Mouse (Mus musculus) ES-E14 (cell line): ENCODE results near the gene Pgc. TPM values are rescaled to one million over a fixed set of nuclear protein-coding genes. Genes with fewer than 3 reads are reported as not detected.

Experiments used
- DNase-seq: peaks from one replicate; pipeline ENCODE4 v3.0.0-alpha.2; 2013; ENCODE audit warnings: low read depth, low spot score
- H3K27ac ChIP-seq: 2 replicates; pipeline ENCODE4 v1.5.1; 2012; ENCODE audit warnings: low read depth, mild to moderate bottlenecking, low read length, moderate library complexity, mixed read lengths; ENCODE audit not compliant: poor library complexity, insufficient read depth, severe bottlenecking
- H3K36me3 ChIP-seq: 2 replicates; pipeline ENCODE4 v1.6.1; 2012; ENCODE audit warnings: mild to moderate bottlenecking, low read length, moderate library complexity, mixed read lengths; ENCODE audit not compliant: control insufficient read depth, poor library complexity, insufficient read depth, severe bottlenecking
- H3K4me1 ChIP-seq, 2 experiments: fragments of 150-350 bp in 1 of 2; sonication (generic) in 1 of 2; 2 replicates each; pipeline ENCODE4 v1.6.1; 2012; ENCODE audit warnings: low read length in 2 of 2, mild to moderate bottlenecking in 1 of 2, mixed read lengths in 1 of 2; ENCODE audit not compliant: control insufficient read depth in 2 of 2, insufficient read depth in 2 of 2, poor library complexity in 1 of 2
- H3K4me3 ChIP-seq, 2 experiments: fragments of 150-350 bp in 1 of 2; sonication (generic) in 1 of 2; 2 replicates each; pipeline ENCODE4 v1.5.1; 2012; ENCODE audit warnings: low read length in 2 of 2, low read depth in 1 of 2, mild to moderate bottlenecking in 1 of 2, mixed read lengths in 1 of 2; ENCODE audit not compliant: insufficient read depth in 1 of 2, poor library complexity in 1 of 2, severe bottlenecking in 1 of 2
- H3K9ac ChIP-seq: 2 replicates; pipeline ENCODE4 v1.6.1; 2012; ENCODE audit warnings: low read depth, mild to moderate bottlenecking, low read length, mixed read lengths; ENCODE audit not compliant: poor library complexity, insufficient read depth, severe bottlenecking
- H3K9me3 ChIP-seq: fragments of 150-350 bp; sonication (generic); 2 replicates; pipeline ENCODE4 v1.6.1; 2012; ENCODE audit warnings: low read depth, mild to moderate bottlenecking, low read length; ENCODE audit not compliant: control insufficient read depth, insufficient read depth
- CHD2 ChIP-seq: IDR thresholded peaks from 2 replicates; pipeline ENCODE4 v1.6.1; 2014; ENCODE audit warnings: mild to moderate bottlenecking, low read depth, low read length, inconsistent platforms
- HCFC1 ChIP-seq: IDR thresholded peaks from 2 replicates; pipeline ENCODE4 v1.6.1; 2012; ENCODE audit warnings: low read length, inconsistent platforms, borderline replicate concordance; ENCODE audit not compliant: insufficient read depth
- MAFK ChIP-seq: IDR thresholded peaks from 2 replicates; pipeline ENCODE4 v1.6.1; 2014; ENCODE audit warnings: mild to moderate bottlenecking, low read depth, low read length, inconsistent platforms; ENCODE audit not compliant: insufficient read depth
- ZC3H11A ChIP-seq: IDR thresholded peaks from 2 replicates; pipeline ENCODE4 v1.6.1; 2012; ENCODE audit warnings: low read depth, mild to moderate bottlenecking, inconsistent platforms, low read length, borderline replicate concordance
- ZNF384 ChIP-seq: IDR thresholded peaks from 2 replicates; pipeline ENCODE4 v1.6.1; 2012; ENCODE audit warnings: low read depth, low read length, inconsistent platforms
- in situ Hi-C, 2 experiments: fragments of 600-800 bp; cut with MboI; formaldehyde crosslinking; loops; one replicate each; pipeline ENCODE4 v1.15.1; 2025; ENCODE audit warnings: low sequenced_read_pairs in 2 of 2, inconsistent platforms in 1 of 2; ENCODE audit not compliant: unreplicated experiment in 2 of 2
- total RNA-seq: library from RNA; depleted of rRNA; stranded (reverse); fragments of 300-350 nt; gene quantifications from 2 replicates; pipeline ENCODE4 v1.2.3, GENCODE M21; 2012

The Pgc gene
- total RNA-seq, 1 experiment = 1.7 TPM

GRCm38 (mm10) chr17:47744746-47745368, 18.2 kb downstream of the Pgc start:
- peak; percentile 72 for DNase-seq
- Histone ChIP-seq H3K27ac (no peak overlapping the region), H3K4me1 (peaks cover 2 to 14% of the 10 kb centered on the region in 2 experiments; a peak in 3 of 4 replicates), H3K9ac (no peak overlapping the region), H3K9me3 (no peaks in the 10 kb centered on the region), H3K36me3 (no peaks in the 10 kb centered on the region), H3K4me3 (no peak overlapping the region)
- no peak for TF ChIP-seq ZC3H11A
- TF ChIP-seq HCFC1 = peak; percentile 48; the same call in 1 of the 2 replicates
- in situ Hi-C loops = no loop called here

- Histone ChIP-seq H3K9ac (no peak overlapping the region), H3K4me3 (no peak overlapping the region), H3K9me3 (no peaks in the 10 kb centered on the region), H3K4me1 (0 out of 4 replicates have a peak, but pooled peaks cover 0 to 2% of the 10 kb centered on the region in 2 experiments), H3K36me3 (no peaks in the 10 kb centered on the region), H3K27ac (no peak overlapping the region)
- no peak for DNase-seq
- TF ChIP-seq MAFK = no peak
- no peak for TF ChIP-seq ZNF384
- no peak for TF ChIP-seq ZC3H11A
- TF ChIP-seq CHD2 = no peak
- TF ChIP-seq HCFC1 = no peak
- in situ Hi-C loops = no loop called here
Measured at GRCm38 (mm10) chr17:47748791-47749553, 22.3 kb downstream of the Pgc start.

GRCm38 (mm10) chr17:47749626-47750025, 23.0 kb downstream of the Pgc start:
- in situ Hi-C loops = no loop called here
- Histone ChIP-seq H3K9ac (no peak overlapping the region), H3K4me1 (no peaks in the 10 kb centered on the region), H3K9me3 (no peaks in the 10 kb centered on the region), H3K36me3 (no peaks in the 10 kb centered on the region), H3K27ac (no peak overlapping the region), H3K4me3 (no peak overlapping the region)
- no peak for TF ChIP-seq CHD2
- TF ChIP-seq ZNF384 = no peak
- TF ChIP-seq HCFC1 = no peak
- TF ChIP-seq MAFK = no peak
- no peak for TF ChIP-seq ZC3H11A
- no peak for DNase-seq

- TF ChIP-seq ZC3H11A (no peak), MAFK (no peak), ZNF384 (no peak), CHD2 (no peak), HCFC1 (no peak)
- no peak for DNase-seq
Measured at GRCm38 (mm10) chr17:47750101-47750500, 23.5 kb downstream of the Pgc start.

GRCm38 (mm10) chr17:47751811-47752210, 25.2 kb downstream of the Pgc start:
- Histone ChIP-seq H3K9me3 (no peaks in the 10 kb centered on the region), H3K4me1 (peaks cover 0 to 5% of the 10 kb centered on the region in 2 experiments; a peak in 2 of 4 replicates), H3K9ac (no peak overlapping the region), H3K4me3 (no peak overlapping the region), H3K36me3 (no peaks in the 10 kb centered on the region), H3K27ac (no peak overlapping the region)
- DNase-seq = no peak
- in situ Hi-C loops = no loop called here
- TF ChIP-seq ZNF384 = peak; percentile 38; the same call in 1 of the 2 replicates
- no peak for TF ChIP-seq HCFC1
- TF ChIP-seq CHD2 = no peak
- no peak for TF ChIP-seq MAFK
- no peak for TF ChIP-seq ZC3H11A

More at GRCm38 (mm10) chr17:47750101-47750500, 23.5 kb downstream of the Pgc start:
- H3K36me3 ChIP-seq = no peaks in the 10 kb centered on the region
- H3K4me1 ChIP-seq = no peaks in the 10 kb centered on the region
- no peak overlapping the region for H3K4me3 ChIP-seq
- in situ Hi-C loops = no loop called here
- no peaks in the 10 kb centered on the region for H3K9me3 ChIP-seq
- no peak overlapping the region for H3K27ac ChIP-seq
- H3K9ac ChIP-seq = no peak overlapping the region
